Mouse (Mus musculus) layer of hippocampus, adult 18-20 months (tissue): ENCODE results near the gene Hoxa5. TPM values are rescaled to one million over a fixed set of nuclear protein-coding genes. Genes with fewer than 3 reads are reported as not detected.
A peak's percentile ranks its signal among the peaks of the same experiment; 100 is the strongest.

ENCODE experiments used
- DNase-seq, 2 experiments: peaks; one replicate each; pipeline ENCODE4 v3.0.0; 2022; ENCODE audit warnings: low spot score in 2 of 2
- total RNA-seq, 2 experiments: library from RNA; stranded (reverse); gene quantifications; 2 replicates each; pipeline ENCODE4 v1.2.3; 2021

Gene Hoxa5
- total RNA-seq, 2 experiments from 2014 or later, result not detected

GRCm38 (mm10) chr6:52215771-52216535 lies 11.6 kb upstream of the Hoxa5 start:
- DNase-seq, result no peak

GRCm38 (mm10) chr6:52215070-52215469 lies 10.7 kb upstream of the Hoxa5 start:
- no peak for DNase-seq

GRCm38 (mm10) chr6:52214271-52214670 lies 9.9 kb upstream of the Hoxa5 start:
- no peak for DNase-seq

GRCm38 (mm10) chr6:52213119-52213986 lies 9.0 kb upstream of the Hoxa5 start, which contains the start of the genes Hoxa3 and Gm28308:
Gene Hoxa3 (minus strand): TSS chr6:52213336.
Gene Gm28308 (minus strand): TSS chr6:52213339.
- no peak for DNase-seq

GRCm38 (mm10) chr6:52212556-52213118 lies 8.2 kb upstream of the Hoxa5 start:
- no peak for DNase-seq

- DNase-seq, result no peak
These were observed 7.6 kb upstream of the Hoxa5 start for GRCm38 (mm10) chr6:52211961-52212360.

GRCm38 (mm10) chr6:52211170-52211935 lies 7.0 kb upstream of the Hoxa5 start:
- DNase-seq, result peak; percentile 28 to 50

GRCm38 (mm10) chr6:52209685-52210046 lies 5.3 kb upstream of the Hoxa5 start:
- no peak for DNase-seq

- DNase-seq, result no peak
These were observed 4.7 kb upstream of the Hoxa5 start for GRCm38 (mm10) chr6:52208868-52209684.

GRCm38 (mm10) chr6:52208072-52208867 lies 3.9 kb upstream of the Hoxa5 start, which contains the start of gene Hoxa6:
Gene Hoxa6 (minus strand): TSS chr6:52208722.
- DNase-seq, result no peak

- DNase-seq, result no peak
These were observed 3.2 kb upstream of the Hoxa5 start for GRCm38 (mm10) chr6:52207684-52207976.

GRCm38 (mm10) chr6:52206882-52207683 lies 2.7 kb upstream of the Hoxa5 start:
- DNase-seq, result no peak

GRCm38 (mm10) chr6:52205638-52206621 lies 1.5 kb upstream of the Hoxa5 start:
- DNase-seq, result no peak

- DNase-seq, result no peak
These were observed 834 bp upstream of the Hoxa5 start for GRCm38 (mm10) chr6:52205221-52205620.

GRCm38 (mm10) chr6:52203371-52204049 lies 877 bp downstream of the Hoxa5 start:
- no peak for DNase-seq

- no peak for DNase-seq
These were observed 1.3 kb downstream of the Hoxa5 start for GRCm38 (mm10) chr6:52203121-52203370.
